Mouse (Mus musculus): Measurements from ENCODE around the gene Gm10972.
"Not testable (repeated sequence)": the region's sequence is repeated elsewhere in the genome, so short reads cannot be mapped to it uniquely, and the experiment has no call there.

The Gm10972 gene

GRCm38 (mm10) chr3:94642495-94643162 lies at the start of gene Gm10972:
Gene Gm10972, plus strand, starts transcription at chr3:94643112.
- DNase-seq = not testable (repeated sequence)

GRCm38 (mm10) chr3:94595871-94596287 lies 47.0 kb upstream of the Gm10972 start:
- DNase-seq = no peak

DNA sequence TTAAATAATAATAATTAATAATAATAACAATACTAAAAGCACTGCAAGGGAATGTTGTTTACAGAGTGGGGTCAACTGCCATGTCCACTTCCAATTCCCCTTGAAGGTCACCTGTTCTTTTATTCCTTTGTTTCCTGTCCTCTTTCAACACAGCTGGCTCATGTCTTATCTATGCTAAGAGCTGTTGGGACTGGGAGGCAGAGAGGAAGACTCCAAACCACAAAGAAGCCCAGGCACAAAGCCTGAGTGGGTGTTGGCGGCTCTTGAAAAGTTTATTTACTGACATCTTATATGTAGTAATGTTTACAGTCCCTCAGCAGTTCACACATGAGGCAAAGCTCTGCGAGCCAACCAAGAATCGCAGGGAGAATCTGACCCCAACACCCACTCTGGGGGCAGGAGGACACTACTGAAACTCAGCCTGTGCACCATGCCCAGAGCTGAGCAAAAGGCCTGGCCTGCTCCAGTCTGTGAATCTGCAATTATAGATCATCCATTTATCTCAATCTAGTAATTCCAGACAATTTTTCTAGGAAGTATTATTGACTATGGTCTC lies 45.6 kb upstream of the Gm10972 start:
- no peak for DNase-seq

GRCm38 (mm10) chr3:94601959-94602358 lies 41.0 kb upstream of the Gm10972 start:
- peak; percentile 69 for DNase-seq

GRCm38 (mm10) chr3:94609621-94610020 lies 33.3 kb upstream of the Gm10972 start:
- DNase-seq = no peak

- no peak for DNase-seq
Measured at GRCm38 (mm10) chr3:94610581-94610980, 32.3 kb upstream of the Gm10972 start.

DNA sequence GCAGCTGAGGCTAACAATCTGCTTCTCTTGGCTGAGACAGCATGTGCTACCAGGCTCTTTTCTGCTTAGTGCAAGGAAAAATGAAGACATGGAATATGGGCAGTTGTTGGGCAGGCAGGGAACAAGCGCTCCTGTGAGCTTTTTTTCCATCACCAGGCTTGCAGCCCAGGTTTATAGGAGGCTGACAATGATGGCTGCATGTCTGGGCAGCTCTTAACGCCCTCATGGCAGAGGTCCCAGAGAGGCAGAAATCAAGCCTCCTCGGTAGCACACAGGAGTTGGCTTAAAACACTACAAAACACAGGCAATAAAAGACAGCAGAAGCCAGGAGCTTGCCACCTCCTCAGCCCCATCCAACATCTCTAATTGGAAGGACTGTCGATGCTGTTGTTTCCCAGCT lies 31.6 kb upstream of the Gm10972 start:
- no peak for DNase-seq

GRCm38 (mm10) chr3:94611834-94612233 lies 31.1 kb upstream of the Gm10972 start:
- no peak for DNase-seq

- no peak for DNase-seq
Measured at GRCm38 (mm10) chr3:94612274-94612673, 30.6 kb upstream of the Gm10972 start.

DNA sequence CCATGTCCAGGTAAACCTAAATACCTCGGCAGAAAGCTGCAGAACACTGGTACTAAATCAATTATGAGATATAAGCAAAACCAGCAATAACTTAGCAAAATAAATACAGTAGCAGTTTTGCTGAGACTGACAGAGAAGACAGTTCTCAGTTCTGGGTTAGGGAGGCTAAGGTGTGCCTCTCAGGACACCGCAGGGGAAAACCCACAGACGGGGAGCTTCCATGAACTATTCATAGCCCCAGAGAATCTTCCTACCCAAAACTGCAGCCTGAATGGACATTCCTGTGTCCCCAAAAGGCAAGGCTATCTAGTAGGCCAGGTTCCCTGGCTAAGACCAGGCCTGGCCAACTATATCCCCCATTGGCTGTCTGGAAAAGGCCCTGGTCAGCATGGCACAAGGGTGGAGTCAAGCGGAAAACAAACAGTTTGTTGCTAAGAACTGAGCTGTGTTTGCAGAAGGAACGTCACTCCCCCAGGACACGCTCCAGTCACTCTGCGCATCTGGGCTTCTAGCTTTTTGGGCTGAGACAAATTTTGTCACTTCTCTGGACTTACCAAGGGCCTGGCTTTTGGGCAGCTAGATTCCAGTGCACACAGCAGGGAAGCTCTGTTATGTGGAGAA lies 29.5 kb upstream of the Gm10972 start:
- no peak for DNase-seq

DNA sequence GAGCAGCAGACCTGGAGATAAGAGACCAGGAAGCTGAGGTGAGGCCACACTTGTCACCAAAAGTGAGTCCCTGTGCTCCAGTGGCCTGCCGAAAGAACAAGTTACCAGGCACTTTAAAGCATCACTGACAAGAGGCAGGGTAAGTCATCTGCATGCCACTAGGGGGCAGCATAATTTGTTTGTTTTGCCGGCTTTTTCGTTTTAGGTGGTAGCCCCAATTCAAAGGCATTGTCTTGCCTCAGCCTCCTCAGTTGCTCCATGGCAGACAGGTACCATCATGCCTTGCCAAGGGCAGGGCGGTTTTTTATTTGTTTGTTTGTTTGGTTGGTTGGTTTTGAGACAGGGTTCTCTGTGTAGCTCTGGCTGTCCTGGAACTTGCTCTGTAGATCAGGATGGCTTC lies 26.2 kb upstream of the Gm10972 start:
- peak; percentile 49 for DNase-seq

GRCm38 (mm10) chr3:94621740-94622507 lies 21.0 kb upstream of the Gm10972 start:
- DNase-seq = no peak

DNA sequence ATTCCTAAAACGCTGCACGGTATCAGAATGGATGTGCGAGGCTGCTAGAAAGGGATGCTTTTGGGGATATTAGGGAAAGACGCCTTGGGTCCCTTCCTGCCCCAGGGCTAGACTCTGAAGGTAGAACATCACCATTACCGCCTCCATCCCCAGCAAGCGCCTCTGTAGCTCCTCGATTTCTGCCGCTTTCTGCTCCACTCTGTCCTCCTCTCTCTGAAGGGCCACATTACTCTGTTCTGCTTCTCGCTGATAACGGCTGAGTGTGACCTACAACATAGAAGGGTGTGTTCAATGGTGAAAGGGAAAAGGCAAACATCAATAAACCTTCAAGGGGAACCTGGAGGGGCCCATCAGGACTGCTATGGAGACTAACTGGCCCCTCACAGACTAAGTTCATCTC lies 20.4 kb upstream of the Gm10972 start:
- DNase-seq = no peak

DNA sequence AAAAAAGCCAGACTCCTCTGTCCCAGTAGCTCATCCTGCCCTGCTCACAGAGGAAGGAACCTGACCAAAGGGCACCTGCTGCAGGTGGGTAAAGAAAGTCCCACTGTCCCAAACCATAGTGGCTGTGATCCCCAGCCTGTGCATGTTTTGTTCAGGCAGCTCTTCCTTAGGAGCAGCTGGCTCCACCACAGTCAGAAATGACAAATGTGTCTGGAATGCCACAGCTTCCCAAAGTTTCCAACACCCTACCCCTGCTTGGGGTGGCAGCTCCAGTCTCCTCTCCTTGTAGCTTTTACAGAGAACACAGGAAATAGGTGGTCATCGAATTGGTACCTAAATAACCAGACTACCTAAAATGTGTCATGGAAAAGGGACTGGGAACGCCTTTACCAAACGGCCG lies 18.6 kb upstream of the Gm10972 start:
- DNase-seq = no peak

DNA sequence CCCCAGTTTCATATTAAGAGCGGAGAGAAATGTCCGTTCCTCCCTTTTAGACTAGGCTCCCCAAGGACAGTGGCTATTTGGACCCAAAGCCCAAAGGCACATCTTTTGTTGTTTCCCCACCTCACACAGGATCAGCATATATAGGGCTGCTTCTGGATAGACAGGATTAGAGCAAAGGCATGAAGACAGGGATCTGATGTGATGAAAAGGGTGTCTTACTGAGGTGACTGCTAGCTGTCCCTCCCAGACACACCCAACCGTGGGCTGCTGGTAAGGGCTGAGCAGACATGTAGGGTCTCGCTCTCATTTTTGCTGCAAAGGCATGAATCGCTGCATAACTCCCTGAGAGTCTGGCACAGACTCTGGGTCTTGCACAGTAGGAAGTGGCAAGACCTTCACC lies 14.2 kb upstream of the Gm10972 start:
- DNase-seq = no peak

GRCm38 (mm10) chr3:94629876-94630275 lies 13.0 kb upstream of the Gm10972 start:
- DNase-seq = no peak

DNA sequence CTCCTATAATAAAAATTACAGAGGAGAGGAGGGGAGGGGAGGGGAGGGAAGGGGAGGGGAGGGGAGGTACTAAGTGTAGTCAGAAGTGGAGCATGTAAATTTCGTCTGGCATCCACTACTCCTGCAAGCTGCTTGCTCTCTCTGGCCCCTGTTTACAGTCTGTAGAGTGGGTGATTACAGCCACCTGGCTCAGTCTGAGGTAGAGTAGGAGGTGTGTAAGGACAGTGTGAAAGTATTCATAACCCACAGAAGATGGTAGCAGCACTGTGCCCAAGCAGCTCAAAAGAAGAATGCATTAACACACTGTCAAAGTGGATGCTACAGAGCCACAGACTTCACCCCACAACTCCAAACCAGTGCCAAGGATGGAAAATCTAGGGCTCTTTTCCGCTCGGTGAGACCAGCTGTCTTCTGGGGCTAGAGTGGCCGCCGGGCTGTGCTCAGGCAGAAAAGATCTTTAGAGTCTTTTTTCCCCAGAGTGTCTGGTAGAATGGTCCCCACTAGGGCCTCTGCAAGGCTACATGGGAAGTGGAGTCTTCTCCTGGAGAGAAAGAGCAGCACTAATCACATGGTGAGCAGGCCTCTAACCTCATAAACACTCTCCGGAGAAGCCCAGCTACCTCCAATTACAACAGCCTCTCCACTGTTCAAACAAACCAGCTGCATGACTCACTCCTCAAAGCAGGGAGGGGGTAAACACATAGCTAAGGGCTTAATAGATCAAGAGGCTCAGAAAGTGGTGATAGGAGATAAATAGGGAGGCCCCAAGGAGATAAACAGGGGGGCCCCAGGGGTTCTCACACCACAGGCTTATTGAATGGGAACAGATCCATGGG lies 6.1 kb downstream of the Gm10972 start:
- no peak for DNase-seq

- no peak for DNase-seq
Measured at GRCm38 (mm10) chr3:94650409-94650808, 7.5 kb downstream of the Gm10972 start.

GRCm38 (mm10) chr3:94653967-94654366 lies 11.1 kb downstream of the Gm10972 start:
- DNase-seq = not testable (repeated sequence)

GRCm38 (mm10) chr3:94657852-94658739 lies 15.2 kb downstream of the Gm10972 start:
- DNase-seq = not testable (repeated sequence)

GRCm38 (mm10) chr3:94658740-94659095 lies 15.8 kb downstream of the Gm10972 start, which contains the start of gene Tuft1:
Gene Tuft1, minus strand, starts transcription at chr3:94658872.
- DNase-seq = peak; percentile 87

Measured in kidney, adult 18-20 months (tissue).